Mouse (Mus musculus) common myeloid progenitor, adult 5-6 weeks (primary cell): ENCODE data around the gene Gjb3. TPM values are rescaled to one million over a fixed set of nuclear protein-coding genes. Genes with fewer than 3 reads are reported as not detected.

ENCODE experiments used
- ATAC-seq: replicated peaks from 2 replicates; pipeline ENCODE4 v1.8.0; 2016; ENCODE audit warnings: low read depth, mild to moderate bottlenecking, moderate TSS enrichment, inconsistent platforms; ENCODE audit not compliant: poor library complexity, severe bottlenecking
- total RNA-seq: library from RNA; stranded (forward); fragments of 200-1000, 187-1606 nt; gene quantifications from 2 replicates; pipeline ENCODE4 v1.2.3, GENCODE M21; 2017

The Gjb3 gene
- total RNA-seq, 1 experiment from 2014 or later = 1.4 TPM

DNA sequence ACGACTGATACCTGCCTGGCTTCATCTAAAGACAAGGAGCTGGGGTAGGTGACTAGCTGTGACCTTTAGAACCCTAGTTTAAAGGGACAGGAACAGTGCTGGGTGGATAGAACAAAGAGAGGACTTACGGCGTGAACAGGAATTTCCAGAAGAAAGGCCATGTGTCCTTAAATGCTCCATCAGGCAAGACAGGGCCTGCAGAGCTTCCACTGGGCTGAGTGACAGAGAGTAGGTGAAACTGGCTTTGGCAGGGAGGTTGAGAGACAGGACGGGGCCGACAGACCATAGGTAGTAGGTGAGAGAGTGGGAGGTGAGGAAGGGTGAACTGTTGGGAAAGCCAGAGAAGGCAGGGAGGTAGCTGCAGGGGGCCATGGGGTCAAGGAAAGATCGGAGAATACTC is 10.7 kb upstream of the Gjb3 start:
- ATAC-seq = no peak

DNA sequence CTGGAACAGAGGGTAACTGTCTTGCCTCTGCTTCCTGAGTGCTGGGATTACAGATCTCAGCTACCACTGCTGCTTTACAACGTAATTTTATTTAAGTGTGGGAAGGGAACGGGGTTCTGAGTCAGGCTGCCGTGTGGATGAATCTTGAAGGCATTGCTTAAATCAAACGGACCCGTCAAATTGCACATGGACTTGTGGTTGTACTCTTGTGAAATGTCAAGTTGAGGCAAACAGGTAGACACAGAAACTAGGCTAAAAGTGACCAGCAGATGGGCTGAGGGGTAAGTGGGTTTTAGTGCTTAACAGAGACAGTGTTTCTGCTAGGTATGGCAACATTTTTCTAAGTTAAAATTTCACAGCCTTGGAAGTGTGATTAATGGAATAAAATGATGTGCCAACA is 7.0 kb upstream of the Gjb3 start:
- ATAC-seq = no peak

GRCm38 (mm10) chr4:127334870-127335504 is 4.3 kb upstream of the Gjb3 start:
- ATAC-seq = no peak

DNA sequence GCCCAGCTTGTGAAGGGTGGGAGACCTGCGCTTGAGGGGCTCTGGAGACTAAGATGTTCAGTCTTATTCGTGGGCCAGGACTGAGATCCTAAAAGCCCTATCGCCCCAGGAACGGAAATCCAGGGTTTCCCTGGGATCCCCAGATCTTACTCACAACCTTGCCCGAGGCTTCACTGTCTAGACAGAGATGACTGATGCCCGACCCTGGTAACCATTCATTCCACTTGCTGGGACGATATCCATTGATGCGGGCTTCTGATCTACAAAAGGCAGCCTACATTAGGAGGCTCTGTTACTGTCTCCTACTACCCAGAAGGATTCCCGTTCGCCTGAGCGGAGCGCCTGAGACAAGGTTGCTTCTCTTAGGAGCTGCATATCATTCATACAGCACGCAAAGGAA is 527 bp upstream of the Gjb3 start:
- no peak for ATAC-seq

DNA sequence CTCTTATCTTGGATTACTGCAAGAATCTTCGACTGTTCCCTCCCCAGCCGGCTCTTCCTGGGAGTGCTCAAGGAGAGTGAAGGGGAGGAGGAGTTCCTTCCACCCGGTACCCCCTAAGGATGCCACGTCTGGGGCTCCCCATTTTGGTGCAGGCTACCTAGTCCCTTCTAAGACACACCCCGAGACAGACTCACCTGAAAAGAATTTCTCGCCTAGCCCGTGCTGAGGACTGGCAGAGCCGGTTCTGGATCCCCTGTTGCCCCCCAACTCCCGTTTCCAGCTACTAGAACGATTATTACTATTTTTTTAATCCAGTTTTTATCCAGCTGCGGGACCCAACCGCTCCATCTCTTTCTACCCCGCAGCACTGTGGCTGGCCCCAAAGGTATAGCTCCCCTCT is 893 bp downstream of the Gjb3 start:
- no peak for ATAC-seq

DNA sequence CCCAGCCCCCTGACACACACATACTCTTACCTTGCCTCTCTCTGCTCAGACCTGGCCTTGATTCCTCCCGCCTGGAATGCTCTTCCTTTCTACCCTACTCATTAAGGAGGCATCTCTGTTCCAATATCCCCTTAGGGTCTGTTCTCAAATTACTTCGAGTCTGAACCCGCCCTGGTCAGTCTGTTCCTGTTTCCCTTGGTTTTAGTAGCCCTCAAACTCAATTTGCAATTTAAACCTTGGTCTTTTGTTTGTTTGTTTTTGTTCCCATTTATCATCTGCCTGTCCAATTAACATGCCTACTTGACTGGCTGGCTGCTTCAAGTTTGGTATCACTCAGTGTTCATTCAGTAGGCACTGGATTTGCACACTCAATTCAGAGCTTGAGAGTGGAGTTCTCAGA is 1.6 kb downstream of the Gjb3 start:
- no peak for ATAC-seq

- no peak for ATAC-seq
These were observed 2.3 kb downstream of the Gjb3 start for GRCm38 (mm10) chr4:127328378-127328777.

DNA sequence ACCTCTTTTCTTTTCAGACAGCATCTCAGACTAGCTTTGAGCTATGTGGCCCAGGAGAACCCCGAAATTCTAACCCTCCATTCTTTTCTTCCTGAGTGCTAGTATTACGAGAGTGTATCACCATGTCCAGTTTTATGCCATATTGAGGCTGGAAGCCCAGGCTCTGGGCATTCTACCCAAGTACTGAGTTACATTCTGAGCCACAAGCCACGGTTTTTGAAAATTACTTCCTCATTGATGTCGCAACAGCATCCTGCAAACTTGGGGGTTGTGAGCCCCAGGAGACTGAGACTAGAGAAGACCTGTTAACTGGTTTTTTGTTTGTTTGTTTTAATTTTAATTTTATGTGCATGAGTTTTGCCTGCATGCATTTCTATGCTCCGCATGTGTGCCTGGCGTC is 2.9 kb downstream of the Gjb3 start:
- ATAC-seq = peak; percentile 71

DNA sequence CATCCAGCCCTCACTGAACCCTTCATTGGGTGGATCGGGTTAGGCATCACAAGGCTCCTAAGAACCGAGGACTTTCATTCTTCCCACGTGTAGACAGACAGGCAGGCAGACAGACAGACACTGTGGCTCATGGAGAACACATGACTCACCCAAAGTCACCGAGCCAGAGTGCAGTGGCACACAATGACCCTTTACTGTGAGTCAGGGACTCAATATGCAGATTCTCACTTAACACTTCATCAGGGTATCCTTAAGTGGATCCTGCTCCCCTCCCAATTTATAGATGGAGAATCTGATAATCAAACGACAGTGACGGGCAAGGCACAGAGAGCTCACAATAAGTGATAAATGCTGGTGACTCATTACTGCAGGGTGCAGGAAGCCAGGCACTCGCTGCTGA is 3.4 kb downstream of the Gjb3 start:
- no peak for ATAC-seq

GRCm38 (mm10) chr4:127325276-127325675 is 5.4 kb downstream of the Gjb3 start:
- no peak for ATAC-seq

GRCm38 (mm10) chr4:127324759-127325158 is 5.9 kb downstream of the Gjb3 start:
- peak; percentile 75 for ATAC-seq

DNA sequence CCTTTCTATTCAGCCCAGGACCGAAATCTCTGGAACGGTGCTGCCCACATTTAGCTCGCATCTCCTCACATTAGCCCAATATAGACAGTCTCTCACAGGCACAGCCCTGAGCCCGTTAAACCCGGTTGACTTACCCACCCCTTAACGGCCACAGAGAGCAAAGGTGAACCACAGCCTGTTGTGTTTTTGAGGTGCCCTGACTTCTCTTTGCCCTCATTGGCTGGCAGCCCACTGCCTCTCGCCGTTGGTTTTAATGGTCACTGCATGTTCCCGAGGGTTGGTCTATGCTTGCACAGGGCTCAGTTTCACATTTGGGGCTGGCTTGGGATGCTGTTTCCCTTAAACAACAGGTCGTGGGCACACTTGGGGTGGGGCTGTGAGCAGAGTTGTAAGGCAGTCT is 6.3 kb downstream of the Gjb3 start:
- ATAC-seq = no peak

- ATAC-seq = no peak
These were observed 7.0 kb downstream of the Gjb3 start for GRCm38 (mm10) chr4:127323651-127324050.

DNA sequence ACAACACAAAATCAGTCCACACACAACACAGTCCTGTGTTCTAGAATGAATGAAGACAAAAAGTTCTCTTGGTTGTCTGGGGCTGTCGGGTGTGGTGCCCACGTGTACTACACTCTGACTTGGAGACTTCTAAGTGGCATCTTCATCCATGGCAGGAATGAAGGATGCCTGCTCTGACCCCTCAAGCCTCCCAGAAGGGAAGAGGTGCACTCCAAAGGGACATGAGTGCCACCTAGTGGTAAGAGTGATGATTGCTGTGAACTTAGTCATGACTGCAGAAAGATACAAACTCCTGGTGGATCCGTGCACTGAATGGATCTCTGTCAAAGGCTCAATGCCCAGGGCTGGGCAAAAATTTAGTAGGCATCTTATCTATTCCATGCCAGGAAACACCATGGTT is 11.0 kb downstream of the Gjb3 start:
- ATAC-seq = peak; percentile 81

GRCm38 (mm10) chr4:127317143-127317542 is 13.5 kb downstream of the Gjb3 start:
- no peak for ATAC-seq

- no peak for ATAC-seq
These were observed 14.9 kb downstream of the Gjb3 start for GRCm38 (mm10) chr4:127315753-127316152.

- ATAC-seq = no peak
These were observed 16.1 kb downstream of the Gjb3 start for GRCm38 (mm10) chr4:127314585-127314984.

DNA sequence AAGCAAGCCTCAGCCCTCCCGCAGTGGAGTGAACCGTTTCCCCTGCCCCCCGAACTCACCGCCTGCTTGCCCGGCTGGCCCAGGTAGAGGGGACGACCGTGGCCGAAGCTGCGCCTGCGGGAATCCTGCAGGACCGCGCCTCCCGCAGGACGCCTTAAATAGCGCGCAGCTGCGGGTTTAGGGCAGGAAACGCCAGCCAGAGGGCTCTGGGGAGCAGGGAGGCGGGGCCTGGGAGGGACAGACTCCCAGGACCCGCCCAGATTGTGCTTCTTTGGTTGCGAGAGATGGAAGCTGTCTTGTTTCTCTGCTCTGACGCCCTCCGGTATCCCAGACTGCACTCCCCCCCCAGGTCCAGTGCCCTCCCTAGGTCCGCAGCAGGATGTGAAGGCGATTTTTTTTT is 16.8 kb downstream of the Gjb3 start, which contains the start of gene Gja4:
TSS of gene Gja4 (minus strand) at position 179 of the 400 bp plus-strand sequence.
- peak; percentile 92 for ATAC-seq

DNA sequence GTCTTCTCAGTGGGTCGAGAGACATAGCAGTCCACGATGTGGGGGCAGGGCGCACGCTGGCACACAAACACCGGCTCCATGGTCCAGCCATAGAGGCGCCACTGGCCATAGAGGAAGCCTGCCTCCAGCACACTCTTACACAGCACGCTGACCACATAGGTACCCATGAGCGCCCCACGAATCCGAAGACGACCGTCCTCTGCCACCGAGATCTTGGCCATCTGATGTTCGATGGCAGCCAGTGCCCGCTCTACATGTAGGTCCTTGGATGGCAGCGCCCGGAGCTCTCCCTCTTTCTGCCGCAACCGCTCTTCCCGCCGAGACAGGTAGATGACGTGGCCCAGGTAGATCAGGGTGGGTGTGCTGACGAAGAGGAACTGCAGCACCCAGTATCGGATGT is 18.3 kb downstream of the Gjb3 start:
- no peak for ATAC-seq

GRCm38 (mm10) chr4:127311561-127311960 is 19.1 kb downstream of the Gjb3 start:
- ATAC-seq = no peak

GRCm38 (mm10) chr4:127306915-127307314 is 23.7 kb downstream of the Gjb3 start:
- no peak for ATAC-seq

GRCm38 (mm10) chr4:127303796-127304195 is 26.8 kb downstream of the Gjb3 start:
- no peak for ATAC-seq
